Mouse (Mus musculus): ENCODE measurements at regions not wholly inside any gene's neighbourhood (a gene's known extent, or its start where the extent isn't known, plus 50 kb on each side); places are given as distances from the start of the nearest gene placed in this dataset.
A peak's percentile ranks its signal among the peaks of the same experiment; 100 is the strongest.

DNA sequence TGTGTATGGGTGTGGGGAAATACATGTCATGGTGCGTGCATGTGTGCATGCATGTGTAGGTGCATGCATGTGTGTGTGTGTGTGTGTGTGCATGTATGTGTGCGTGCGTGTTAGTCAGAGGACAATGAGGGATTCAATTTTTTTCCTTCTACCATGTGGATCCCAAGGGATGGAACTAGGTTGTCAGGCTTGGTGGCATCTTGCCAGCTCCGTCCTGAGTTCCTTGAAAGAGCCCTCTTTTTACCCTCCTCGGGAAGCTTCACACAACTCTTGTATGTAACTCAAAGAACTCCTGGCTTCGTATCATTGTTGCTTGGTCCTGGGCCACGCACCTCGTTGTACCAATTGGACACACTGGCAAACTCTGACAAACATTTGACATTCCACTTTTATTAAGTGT, 183.0 kb downstream of the Tle3 start:
- no peak overlapping the region for H3K4me3 ChIP-seq (ENCODE audit: low read length)
- H3K27ac ChIP-seq (ENCODE audit: low read length) = no peak overlapping the region
- H3K27me3 ChIP-seq (ENCODE audit: control insufficient read depth, insufficient read depth, low read depth, low read length) = no peaks in the 10 kb centered on the region
- ATAC-seq (ENCODE audit: low read depth) = no peak
- no peak overlapping the region for H3K9ac ChIP-seq (ENCODE audit: low read length)
- no peak overlapping the region for H3K4me2 ChIP-seq (ENCODE audit: low read depth, low read length)
- H3K36me3 ChIP-seq (ENCODE audit: control insufficient read depth, insufficient read depth, low read length) = no peaks in the 10 kb centered on the region
- no peaks in the 10 kb centered on the region for H3K9me3 ChIP-seq (ENCODE audit: control insufficient read depth, low read length)
- no peaks in the 10 kb centered on the region for H3K4me1 ChIP-seq (replicated peaks; ENCODE audit: control insufficient read depth, insufficient read depth, low read length)
- 81% methylated on average over 8 of the region's 8 CpGs for WGBS

DNA sequence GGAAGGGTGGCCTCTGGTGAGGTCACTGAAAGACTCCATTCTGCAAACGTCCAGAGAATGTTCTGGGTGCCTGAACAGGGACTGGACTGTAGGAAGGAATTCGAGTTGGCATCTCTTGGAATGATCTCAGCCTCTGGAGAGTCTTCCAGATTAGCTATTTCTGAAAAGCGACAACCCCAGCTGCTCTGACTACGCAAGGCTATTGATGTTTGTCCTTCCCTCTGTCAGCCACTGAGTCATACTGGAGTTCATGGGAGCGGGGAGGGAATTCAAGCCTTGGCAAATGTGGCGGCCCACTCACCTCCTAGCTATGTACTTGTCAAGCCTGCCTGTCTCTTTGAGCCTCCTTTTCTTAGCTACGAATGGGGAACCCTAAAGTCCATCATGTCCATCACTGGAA, 182.4 kb downstream of the Tle3 start:
- Histone ChIP-seq H3K27ac (ENCODE audit: low read length) (no peak overlapping the region), H3K36me3 (ENCODE audit: control insufficient read depth, insufficient read depth, low read length) (no peaks in the 10 kb centered on the region), H3K9me3 (ENCODE audit: control insufficient read depth, low read length) (no peaks in the 10 kb centered on the region), H3K4me3 (ENCODE audit: low read length) (no peak overlapping the region), H3K4me1 (replicated peaks; ENCODE audit: control insufficient read depth, insufficient read depth, low read length) (no peaks in the 10 kb centered on the region), H3K4me2 (ENCODE audit: low read depth, low read length) (no peak overlapping the region), H3K9ac (ENCODE audit: low read length) (no peak overlapping the region), H3K27me3 (ENCODE audit: control insufficient read depth, insufficient read depth, low read depth, low read length) (no peaks in the 10 kb centered on the region)
- 70% methylated on average over 7 of the region's 7 CpGs for WGBS
- no peak for ATAC-seq (ENCODE audit: low read depth)

DNA sequence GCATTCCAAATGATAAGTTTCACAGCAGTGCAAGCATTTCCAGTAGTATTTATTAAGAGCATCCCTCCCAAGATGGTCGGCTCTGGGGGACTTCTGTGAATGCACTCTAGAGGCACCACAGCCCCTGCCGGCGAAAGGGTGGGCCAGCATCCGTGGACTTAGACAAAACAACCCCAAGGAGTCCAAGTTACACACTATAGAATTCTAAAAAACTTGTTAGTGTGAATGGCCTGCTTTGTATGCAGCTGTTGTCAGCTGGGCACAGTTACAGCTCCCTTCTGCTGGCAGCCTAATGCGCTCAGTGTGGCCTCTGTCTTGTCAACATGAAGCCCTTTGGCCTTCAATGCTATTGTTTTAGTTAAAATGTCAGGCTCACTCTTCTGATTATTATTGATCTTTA, 181.5 kb downstream of the Tle3 start:
- H3K4me2 ChIP-seq (ENCODE audit: low read depth, low read length) = no peak overlapping the region
- H3K9me3 ChIP-seq (ENCODE audit: control insufficient read depth, low read length) = no peaks in the 10 kb centered on the region
- ATAC-seq (ENCODE audit: low read depth) = no peak
- H3K36me3 ChIP-seq (ENCODE audit: control insufficient read depth, insufficient read depth, low read length) = no peaks in the 10 kb centered on the region
- WGBS = 66% methylated on average over 5 of the region's 5 CpGs
- no peak overlapping the region for H3K4me3 ChIP-seq (ENCODE audit: low read length)
- H3K27me3 ChIP-seq (ENCODE audit: control insufficient read depth, insufficient read depth, low read depth, low read length) = no peaks in the 10 kb centered on the region
- no peak overlapping the region for H3K27ac ChIP-seq (ENCODE audit: low read length)
- no peaks in the 10 kb centered on the region for H3K4me1 ChIP-seq (replicated peaks; ENCODE audit: control insufficient read depth, insufficient read depth, low read length)
- no peak overlapping the region for H3K9ac ChIP-seq (ENCODE audit: low read length)

DNA sequence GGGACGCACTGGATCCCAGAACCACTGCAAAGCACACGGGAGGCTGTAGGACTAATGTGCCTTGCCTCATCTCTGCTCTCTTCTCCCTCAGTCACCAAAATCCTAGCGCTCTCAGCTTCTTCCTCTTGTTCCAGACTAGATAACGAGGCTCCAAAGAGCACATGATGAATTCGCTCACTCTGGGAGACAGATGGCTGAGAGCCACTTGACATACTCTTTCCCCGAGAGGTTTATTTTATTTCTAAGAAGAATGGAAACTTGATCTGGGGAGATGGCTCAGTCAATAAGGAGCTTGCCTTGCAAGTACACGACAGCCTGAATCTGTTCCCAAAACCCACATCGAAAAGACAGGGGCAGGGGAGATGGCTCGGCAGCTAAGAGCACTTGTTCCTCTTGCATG, 179.2 kb downstream of the Tle3 start:
- WGBS = 29% methylated on average over 9 of the region's 9 CpGs
- Histone ChIP-seq H3K4me1 (replicated peaks; ENCODE audit: control insufficient read depth, insufficient read depth, low read length) (no peaks in the 10 kb centered on the region), H3K4me2 (ENCODE audit: low read depth, low read length) (no peak overlapping the region), H3K9me3 (ENCODE audit: control insufficient read depth, low read length) (no peaks in the 10 kb centered on the region), H3K27ac (ENCODE audit: low read length) (no peak overlapping the region), H3K4me3 (ENCODE audit: low read length) (no peak overlapping the region), H3K27me3 (ENCODE audit: control insufficient read depth, insufficient read depth, low read depth, low read length) (no peaks in the 10 kb centered on the region), H3K9ac (ENCODE audit: low read length) (no peak overlapping the region), H3K36me3 (ENCODE audit: control insufficient read depth, insufficient read depth, low read length) (no peaks in the 10 kb centered on the region)
- ATAC-seq (ENCODE audit: low read depth) = no peak

DNA sequence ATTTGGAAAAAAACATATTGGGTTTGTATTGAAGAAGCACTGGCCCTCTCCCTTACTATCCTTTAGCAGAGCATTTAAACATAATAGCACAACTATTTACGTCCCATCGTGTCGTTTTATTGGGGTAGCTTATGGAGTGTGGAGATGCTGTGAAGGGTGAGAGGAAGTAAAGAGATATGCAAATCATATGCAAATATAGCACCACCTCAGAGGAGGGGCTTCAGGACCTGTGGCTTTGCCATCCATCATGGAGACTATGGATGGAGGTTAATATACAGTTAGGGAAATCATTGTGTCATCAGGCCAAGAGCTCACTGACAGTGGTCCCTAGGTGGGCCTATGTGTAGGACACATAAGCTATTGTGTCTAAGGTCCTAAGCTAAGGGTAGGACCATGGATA, 178.2 kb downstream of the Tle3 start:
- no peaks in the 10 kb centered on the region for H3K27me3 ChIP-seq (ENCODE audit: control insufficient read depth, insufficient read depth, low read depth, low read length)
- H3K36me3 ChIP-seq (ENCODE audit: control insufficient read depth, insufficient read depth, low read length) = no peaks in the 10 kb centered on the region
- H3K4me1 ChIP-seq (replicated peaks; ENCODE audit: control insufficient read depth, insufficient read depth, low read length) = no peaks in the 10 kb centered on the region
- 80% methylated on average over 3 of the region's 3 CpGs for WGBS
- H3K27ac ChIP-seq (ENCODE audit: low read length) = no peak overlapping the region
- H3K9ac ChIP-seq (ENCODE audit: low read length) = no peak overlapping the region
- H3K4me2 ChIP-seq (ENCODE audit: low read depth, low read length) = no peak overlapping the region
- H3K4me3 ChIP-seq (ENCODE audit: low read length) = no peak overlapping the region
- ATAC-seq (ENCODE audit: low read depth) = no peak
- no peaks in the 10 kb centered on the region for H3K9me3 ChIP-seq (ENCODE audit: control insufficient read depth, low read length)

DNA sequence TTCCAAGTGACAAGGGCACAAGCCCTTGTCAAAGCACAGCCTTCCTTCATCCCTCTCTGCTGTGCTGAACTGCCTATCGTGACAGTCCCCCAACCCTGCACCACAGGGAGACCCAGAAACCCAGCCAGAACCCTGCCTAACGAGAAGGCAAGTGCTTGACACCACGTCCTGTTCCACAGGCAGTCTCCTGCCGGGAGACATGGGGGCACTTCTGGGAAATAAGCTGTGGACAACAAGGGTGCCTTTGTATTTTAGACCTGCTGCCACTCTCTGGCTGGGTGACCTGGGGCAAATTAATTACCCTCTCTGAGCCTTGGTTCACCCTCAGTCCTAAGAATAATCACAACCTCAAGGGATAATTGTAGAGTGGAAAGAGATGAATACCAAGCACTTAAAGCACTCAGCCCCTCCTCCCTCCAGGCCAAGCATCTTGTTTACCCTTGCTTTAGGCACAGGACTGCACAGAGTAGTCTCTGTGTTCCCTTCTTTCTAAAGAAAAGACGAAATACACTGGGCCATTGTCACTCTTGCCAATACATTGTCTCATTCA, 177.6 kb downstream of the Tle3 start:
- 32% methylated on average over 5 of the region's 5 CpGs for WGBS
- no peak for ATAC-seq (ENCODE audit: low read depth)

DNA sequence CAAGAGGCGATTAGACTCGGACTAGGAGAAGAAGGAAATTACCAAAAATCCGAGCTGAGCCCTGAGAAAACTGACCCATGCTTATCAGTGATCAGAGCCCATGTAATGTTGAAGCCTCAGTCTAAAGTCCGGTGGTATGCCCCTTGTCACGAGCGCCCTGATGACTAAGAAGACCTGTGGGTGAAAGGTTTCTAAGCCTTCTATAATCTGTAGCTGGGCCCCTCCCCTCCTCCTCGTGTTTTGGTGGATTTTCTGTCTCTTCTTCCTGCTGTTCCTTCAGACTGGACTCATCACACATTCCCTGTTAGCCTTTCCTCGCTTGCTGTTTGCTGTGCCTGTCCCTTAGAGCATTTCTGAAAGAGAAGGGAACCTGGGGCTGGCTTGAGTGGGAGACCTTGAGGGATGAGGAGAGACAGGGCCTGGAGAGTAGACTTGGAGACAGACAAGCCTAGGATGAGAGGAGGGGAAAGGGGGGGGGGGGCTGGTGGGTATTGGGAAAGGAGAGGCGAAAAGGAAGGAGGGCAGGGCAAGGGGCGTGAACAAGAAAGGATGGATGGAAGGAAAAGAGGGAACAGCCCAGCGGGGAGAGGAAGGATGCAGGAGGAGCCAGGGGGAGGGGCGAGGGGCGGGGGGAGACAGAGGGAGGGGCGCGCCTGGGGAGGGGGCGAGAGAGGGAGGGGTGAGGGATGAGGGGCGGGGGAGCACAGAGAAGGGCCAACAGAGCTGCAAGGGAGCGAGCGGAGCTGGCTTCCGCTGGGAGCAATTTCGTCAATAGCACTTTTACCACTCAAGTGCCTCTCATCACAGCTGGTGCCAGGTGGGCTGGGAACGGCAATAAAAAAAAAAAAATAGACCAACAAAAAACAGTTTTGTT, 165.4 kb downstream of the Tle3 start:
- no peak for ATAC-seq (ENCODE audit: low read depth)
- Histone ChIP-seq H3K4me3 (ENCODE audit: low read length) (no peak overlapping the region), H3K9ac (ENCODE audit: low read length) (no peak overlapping the region), H3K27me3 (ENCODE audit: control insufficient read depth, insufficient read depth, low read depth, low read length) (no peaks in the 10 kb centered on the region), H3K4me1 (replicated peaks; ENCODE audit: control insufficient read depth, insufficient read depth, low read length) (peaks cover 4% of the 10 kb centered on the region), H3K36me3 (ENCODE audit: control insufficient read depth, insufficient read depth, low read length) (no peaks in the 10 kb centered on the region), H3K4me2 (ENCODE audit: low read depth, low read length) (peak overlapping the region; percentile 19; the same call in 1 of the 2 replicates), H3K27ac (ENCODE audit: low read length) (no peak overlapping the region), H3K9me3 (ENCODE audit: control insufficient read depth, low read length) (peaks cover 4% of the 10 kb centered on the region; the same call in 1 of the 2 replicates)
- WGBS = 12% methylated on average over 17 of the region's 22 CpGs

More for the DNA sequence above, 177.6 kb downstream of the Tle3 start:
- Histone ChIP-seq H3K4me2 (ENCODE audit: low read depth, low read length) (no peak overlapping the region), H3K4me3 (ENCODE audit: low read length) (no peak overlapping the region), H3K4me1 (replicated peaks; ENCODE audit: control insufficient read depth, insufficient read depth, low read length) (no peaks in the 10 kb centered on the region), H3K27me3 (ENCODE audit: control insufficient read depth, insufficient read depth, low read depth, low read length) (no peaks in the 10 kb centered on the region), H3K36me3 (ENCODE audit: control insufficient read depth, insufficient read depth, low read length) (no peaks in the 10 kb centered on the region), H3K9me3 (ENCODE audit: control insufficient read depth, low read length) (no peaks in the 10 kb centered on the region), H3K27ac (ENCODE audit: low read length) (no peak overlapping the region), H3K9ac (ENCODE audit: low read length) (no peak overlapping the region)

DNA sequence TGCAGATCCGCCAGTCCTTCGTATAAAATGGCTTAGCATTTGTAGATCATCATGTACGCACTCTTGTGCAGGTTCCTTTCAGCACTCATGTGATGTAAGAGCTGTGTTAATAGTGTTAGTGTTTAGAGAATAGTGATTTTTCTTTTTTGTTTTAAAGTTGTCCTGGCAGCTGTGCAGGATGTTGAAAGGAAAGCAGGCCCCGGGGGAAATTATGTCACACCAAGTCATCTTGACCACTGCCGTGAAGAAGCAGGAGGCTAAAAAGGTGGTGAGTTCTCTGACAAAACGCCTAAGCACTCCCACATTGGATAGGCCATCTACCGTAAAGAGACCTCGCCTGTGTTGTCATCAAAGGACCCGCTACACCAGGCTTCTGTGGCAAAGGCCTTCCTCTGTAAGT, 161.1 kb downstream of the Tle3 start:
- H3K9me3 ChIP-seq (ENCODE audit: control insufficient read depth, low read length) = no peaks in the 10 kb centered on the region
- H3K27me3 ChIP-seq (ENCODE audit: control insufficient read depth, insufficient read depth, low read depth, low read length) = no peaks in the 10 kb centered on the region
- ATAC-seq (ENCODE audit: low read depth) = no peak
- no peak overlapping the region for H3K27ac ChIP-seq (ENCODE audit: low read length)
- WGBS = 55% methylated on average over 9 of the region's 9 CpGs
- H3K4me1 ChIP-seq (replicated peaks; ENCODE audit: control insufficient read depth, insufficient read depth, low read length) = peaks cover 4% of the 10 kb centered on the region
- no peak overlapping the region for H3K4me3 ChIP-seq (ENCODE audit: low read length)
- H3K9ac ChIP-seq (ENCODE audit: low read length) = no peak overlapping the region
- H3K4me2 ChIP-seq (ENCODE audit: low read depth, low read length) = no peak overlapping the region
- no peaks in the 10 kb centered on the region for H3K36me3 ChIP-seq (ENCODE audit: control insufficient read depth, insufficient read depth, low read length)

DNA sequence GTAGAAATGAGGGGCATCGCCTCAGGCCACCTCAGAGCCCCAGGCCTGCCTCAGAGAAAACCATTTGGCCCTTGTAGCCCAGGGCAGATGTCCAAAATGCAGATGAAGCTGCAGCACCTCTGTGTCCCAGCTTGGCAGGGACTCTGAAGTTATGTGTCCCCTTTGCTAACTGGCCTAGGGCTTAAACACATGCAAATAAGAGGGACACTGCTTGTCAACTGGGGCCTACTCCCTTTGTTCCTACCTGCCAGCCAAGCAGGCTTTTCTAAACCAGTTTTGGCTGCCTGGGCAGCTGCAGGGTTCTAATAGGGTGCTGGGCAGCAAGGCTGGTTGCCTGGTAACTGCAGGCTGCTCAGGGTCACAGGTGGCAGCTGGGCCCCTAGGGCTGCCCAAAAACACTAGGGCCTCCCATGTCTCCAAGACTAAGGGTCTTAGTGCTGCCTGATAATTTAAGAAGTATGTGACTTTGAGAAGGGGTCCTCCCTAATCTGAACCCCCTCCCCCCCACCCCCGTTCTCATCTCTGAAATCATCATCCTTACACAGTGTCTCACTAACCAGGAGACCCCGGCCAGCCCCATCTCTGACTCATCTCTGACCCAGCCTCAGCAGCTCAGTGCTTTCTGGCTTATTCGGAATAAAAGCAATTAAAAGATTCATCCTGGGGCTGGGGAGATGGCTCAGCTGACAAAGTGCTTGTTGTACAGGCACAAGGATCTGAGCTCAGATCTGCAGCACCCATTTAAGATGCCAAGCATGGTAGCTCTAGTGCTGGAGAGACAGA, 158.3 kb downstream of the Tle3 start:
- no peaks in the 10 kb centered on the region for H3K36me3 ChIP-seq (ENCODE audit: control insufficient read depth, insufficient read depth, low read length)
- WGBS = 54% methylated on average over 4 of the region's 4 CpGs
- no peak overlapping the region for H3K27ac ChIP-seq (ENCODE audit: low read length)
- no peak overlapping the region for H3K4me2 ChIP-seq (ENCODE audit: low read depth, low read length)
- no peaks in the 10 kb centered on the region for H3K27me3 ChIP-seq (ENCODE audit: control insufficient read depth, insufficient read depth, low read depth, low read length)
- H3K9ac ChIP-seq (ENCODE audit: low read length) = no peak overlapping the region
- H3K4me3 ChIP-seq (ENCODE audit: low read length) = no peak overlapping the region
- H3K4me1 ChIP-seq (replicated peaks; ENCODE audit: control insufficient read depth, insufficient read depth, low read length) = no peaks in the 10 kb centered on the region
- ATAC-seq (ENCODE audit: low read depth) = no peak
- H3K9me3 ChIP-seq (ENCODE audit: control insufficient read depth, low read length) = no peaks in the 10 kb centered on the region

Measured in lung, embryonic 16.5 days (tissue).